Mouse (Mus musculus) cerebral cortex, adult 2 months (tissue): ENCODE measurements around the gene Frmd7.

Experiments
- WGBS: fragments of 180-500 bp; shearing (Covaris S2); methylation state at CpG from one replicate; pipeline ENCODE4 v1.1.7; 2018; 5-methylcytosine and 5-hydroxymethylcytosine counted together

Gene Frmd7

GRCm38 (mm10) chrX:50864734-50865133, 77.8 kb downstream of the Frmd7 start:
- 88% methylated on average over 5 of the region's 5 CpGs for WGBS

GRCm38 (mm10) chrX:50863771-50864170, 78.7 kb downstream of the Frmd7 start:
- 77% methylated on average over 2 of the region's 2 CpGs for WGBS

GRCm38 (mm10) chrX:50850428-50851184, 91.9 kb downstream of the Frmd7 start:
- 86% methylated on average over 6 of the region's 6 CpGs for WGBS
